Mouse (Mus musculus) frontal cortex, adult (tissue): Measurements from ENCODE around the gene Zfp296.
A peak's percentile ranks its signal among the peaks of the same experiment; 100 is the strongest.
"Not testable (repeated sequence)": the region's sequence is repeated elsewhere in the genome, so short reads cannot be mapped to it uniquely, and the experiment has no call there.

Experiments used
- ATAC-seq: cut with Nextera tagmentation; 2 replicates; pipeline ENCODE4 v1.9.2; 2017; ENCODE audit warnings: mild to moderate bottlenecking, moderate library complexity, mixed read lengths; ENCODE audit not compliant: low TSS enrichment

Gene Zfp296

DNA sequence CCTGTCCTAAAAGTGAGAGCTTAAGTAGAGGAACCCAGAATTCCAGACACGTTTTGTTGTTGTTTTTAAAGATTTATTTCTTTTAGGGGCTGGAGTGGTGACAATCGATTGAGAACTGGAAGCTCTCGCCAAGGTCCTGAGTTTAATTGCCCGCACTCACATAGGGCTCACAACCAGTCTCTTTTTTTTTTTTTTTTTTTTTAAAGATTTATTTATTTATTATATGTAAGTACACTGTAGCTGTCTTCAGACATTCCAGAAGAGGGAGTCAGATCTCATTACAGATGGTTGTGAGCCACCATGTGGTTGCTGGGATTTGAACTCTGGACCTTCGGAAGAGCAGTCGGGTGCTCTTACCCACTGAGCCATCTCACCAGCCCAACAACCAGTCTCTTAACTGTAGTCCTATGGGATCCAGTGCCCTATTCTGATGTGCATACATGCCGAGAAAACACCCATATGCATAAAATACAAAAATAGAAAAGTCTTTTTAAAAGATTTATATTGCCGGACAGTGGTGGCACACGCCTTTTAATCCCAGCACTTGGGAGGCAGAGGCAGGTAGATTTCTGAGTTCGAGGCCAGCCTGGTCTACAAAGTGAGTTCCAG is 27.6 kb downstream of the Zfp296 start:
- not testable (repeated sequence) for ATAC-seq

DNA sequence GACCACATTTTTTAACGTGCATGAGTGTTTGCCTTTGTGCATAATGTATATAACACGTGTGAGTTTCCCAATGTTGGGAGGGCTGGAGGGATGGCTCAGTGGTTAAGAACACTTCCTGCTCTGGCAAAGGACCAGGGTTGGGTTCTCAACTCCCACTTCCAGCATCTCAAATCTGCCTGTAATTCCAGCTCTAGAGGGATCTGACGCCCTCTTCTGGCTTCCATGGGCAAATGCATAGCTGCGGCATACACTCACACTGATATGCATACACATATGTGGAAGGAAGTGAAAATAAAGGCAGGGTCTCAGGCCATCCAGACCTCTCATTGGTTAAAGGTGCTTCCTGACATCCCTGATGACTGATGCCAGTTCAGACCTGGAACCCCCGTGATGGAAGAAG is 30.2 kb downstream of the Zfp296 start:
- no peak for ATAC-seq

DNA sequence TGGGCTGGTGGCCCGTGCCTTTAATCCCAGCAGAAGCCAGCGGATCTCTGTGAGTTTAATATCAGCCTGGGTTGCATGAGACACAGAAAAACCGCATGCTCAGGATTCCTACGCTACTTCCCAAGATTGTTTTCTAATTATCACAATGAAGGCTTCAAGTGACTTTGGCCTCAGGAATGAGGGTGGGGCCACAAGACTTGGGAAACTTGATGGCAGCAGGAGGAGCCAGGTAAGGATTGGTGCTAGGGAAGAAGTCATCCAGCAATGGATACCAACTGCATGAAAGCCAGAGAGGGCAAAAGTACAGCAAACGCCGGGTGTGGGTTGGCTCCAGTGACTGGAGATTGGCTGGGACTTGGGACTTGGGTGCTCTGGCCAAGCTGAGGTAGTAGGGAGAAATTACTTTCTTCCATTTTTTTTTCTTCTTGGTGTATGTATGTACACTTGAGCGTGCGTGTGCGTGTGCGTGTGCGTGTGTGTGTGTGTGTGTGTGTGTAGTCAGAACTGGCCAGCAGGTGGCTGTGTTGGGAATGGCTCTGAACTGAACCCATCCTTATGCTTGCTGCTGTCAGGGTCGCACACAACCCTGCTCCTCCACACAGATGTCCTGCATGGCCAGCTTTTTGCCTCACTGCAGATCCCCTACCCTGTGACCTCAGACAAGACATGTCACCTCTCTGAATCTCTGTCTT is 32.7 kb downstream of the Zfp296 start:
- ATAC-seq = no peak

DNA sequence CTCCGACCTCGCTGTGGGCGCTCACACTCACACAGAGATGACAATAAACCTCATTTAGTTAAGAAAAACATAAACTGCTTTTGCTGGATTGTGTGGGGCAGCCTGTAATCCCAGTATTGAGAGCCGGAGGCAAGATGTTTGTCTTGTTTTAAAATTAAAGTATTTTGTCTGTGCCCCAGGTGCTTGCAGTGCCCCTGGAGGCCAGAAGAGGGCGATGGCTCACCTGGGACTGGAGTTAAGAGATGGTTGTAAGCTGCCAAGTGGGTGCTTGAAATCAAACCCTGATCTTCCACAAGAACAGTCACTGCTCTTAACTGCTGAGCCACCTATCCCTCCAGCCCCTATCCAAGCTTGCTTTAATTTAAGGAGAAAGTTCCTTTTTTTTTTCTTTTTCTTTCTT is 33.9 kb downstream of the Zfp296 start:
- ATAC-seq = no peak

DNA sequence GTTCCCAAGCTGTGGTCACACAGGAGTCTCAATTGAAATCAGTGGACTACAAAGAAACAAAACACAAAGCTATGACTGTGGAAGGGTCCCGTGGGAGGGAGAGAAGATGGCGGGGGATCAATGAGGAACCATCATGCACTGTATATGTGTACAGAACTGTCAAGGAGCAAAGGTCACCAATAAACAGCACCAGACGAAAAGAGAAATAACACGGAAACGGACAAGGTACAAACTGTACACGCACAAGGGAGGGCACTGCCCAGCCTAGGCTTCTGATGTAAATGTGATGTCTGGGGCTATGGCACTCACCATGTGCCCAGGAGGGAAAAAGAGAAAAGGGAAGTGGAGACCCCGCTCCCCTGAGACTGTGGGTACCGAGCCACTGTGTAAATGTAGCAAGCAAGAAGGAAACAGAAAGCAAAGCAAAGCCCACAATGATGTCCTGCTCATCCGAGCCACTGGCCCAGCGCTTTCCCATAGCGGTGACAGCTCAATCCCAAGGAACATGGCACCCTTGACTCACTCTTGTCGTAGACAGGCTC is 38.0 kb downstream of the Zfp296 start:
- no peak for ATAC-seq

DNA sequence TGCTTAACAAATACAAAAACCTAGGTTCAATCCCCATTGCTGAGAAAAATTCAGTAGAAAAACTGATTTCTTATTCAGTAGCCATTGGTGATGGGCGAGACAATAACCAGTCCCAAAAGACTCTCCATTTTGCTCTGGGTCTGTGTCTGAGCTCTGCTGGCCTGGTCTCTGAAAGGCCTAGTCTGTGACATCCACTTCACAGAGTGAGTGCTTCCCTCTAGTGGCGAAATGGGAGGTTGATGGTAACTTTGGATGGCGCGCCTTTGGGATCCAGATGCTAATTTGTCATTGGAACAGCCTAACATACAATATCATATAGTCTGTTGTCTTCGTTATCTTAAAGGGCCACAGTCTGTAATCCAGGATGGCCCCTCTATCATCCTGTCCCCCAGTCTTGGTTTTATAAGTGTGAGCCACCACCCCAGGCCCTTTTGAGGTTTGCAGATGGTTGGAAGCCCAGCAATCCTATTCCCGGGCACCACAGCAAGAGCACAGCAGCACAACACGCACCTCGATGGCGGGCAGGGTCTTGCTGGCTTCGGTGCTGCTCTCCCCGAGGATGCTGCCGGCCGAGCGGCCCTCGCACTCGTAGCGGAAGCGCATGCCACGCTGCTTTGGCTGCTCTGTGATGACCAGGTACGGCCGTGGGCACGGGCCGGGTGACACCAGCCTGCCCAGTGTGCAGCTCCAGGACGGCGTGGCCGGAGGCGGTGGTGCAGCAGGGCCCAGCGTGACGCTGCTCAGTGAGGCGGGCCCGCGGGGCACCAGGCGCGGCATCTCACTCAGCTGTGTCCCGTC is 42.1 kb downstream of the Zfp296 start:
- peak; percentile 82 for ATAC-seq

DNA sequence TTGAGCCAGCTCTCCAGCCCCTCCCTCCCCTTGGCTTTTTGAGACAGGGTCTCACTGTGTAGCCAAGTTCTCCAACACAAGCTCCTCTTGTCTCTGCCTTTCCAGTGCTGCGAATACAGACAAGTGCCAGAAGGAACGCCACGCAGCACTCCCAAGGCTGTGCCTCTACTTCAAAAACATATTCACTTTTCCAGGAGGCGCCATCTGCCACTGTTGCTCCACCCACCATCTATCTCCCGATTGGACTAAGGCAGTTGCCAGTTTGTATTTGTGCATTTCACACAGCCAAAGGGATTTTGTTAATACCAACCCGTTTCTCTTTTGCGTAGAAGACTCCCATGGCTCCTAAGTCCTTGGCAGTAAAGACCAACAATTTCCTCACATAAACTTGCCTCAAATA is 43.7 kb downstream of the Zfp296 start:
- ATAC-seq = peak; percentile 79

DNA sequence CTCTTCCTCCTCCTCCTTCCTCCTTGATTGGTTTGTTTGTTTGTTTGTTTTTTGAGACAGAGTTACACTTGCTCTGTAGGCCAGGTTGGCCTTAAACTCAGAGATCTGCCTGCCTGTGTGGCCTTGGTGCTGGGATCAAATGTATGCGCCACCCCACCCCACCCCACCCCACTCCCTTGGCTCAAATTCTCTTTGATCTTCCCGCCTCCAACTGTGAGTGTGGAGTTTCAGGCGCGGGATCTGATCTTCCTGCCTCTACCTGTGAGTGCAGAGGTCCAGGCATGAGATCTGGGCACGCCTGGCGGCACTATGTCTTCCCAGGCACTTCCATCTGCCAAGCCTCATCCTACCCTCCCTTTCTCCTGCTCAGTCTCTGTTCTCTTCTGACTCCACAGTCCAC is 45.2 kb downstream of the Zfp296 start:
- no peak for ATAC-seq

DNA sequence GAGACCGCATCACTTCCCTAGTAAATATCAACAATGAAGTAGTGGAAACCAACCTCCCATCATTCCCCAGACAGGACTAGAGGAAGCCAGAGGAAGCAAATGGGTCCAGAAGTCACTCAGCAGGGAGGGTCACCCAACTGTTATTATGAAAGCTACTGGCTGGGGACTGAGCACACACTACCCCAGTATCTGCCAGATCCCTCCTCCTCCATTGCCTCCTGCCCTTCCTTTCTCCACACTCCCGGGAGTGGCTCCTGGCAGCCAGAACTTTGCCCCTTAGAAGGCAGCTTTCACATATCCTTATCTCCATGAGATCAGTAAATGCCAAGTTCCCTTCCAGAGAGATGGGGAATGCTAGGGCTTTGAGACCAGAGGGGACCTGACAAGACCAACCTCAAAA is 46.3 kb downstream of the Zfp296 start:
- no peak for ATAC-seq

DNA sequence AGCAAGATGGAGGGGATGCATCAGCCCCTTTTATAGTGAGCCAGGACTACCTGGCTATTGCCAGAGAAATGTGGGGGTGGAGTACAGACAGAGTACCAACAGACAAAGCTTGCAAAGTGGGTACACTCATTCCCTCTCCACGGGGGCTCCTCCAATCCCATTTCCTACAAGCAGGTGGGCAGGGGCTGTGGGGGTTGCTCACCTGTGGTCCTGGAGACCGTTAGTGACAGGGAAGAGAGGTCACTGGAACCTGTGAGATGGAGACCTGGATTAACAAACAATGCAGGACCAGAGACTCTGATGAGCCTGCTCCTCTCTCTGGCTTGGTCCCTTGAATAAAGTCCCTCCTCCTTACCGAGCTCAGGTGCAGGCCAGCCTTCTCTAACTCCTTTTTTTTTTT is 50.6 kb downstream of the Zfp296 start:
- ATAC-seq = no peak

DNA sequence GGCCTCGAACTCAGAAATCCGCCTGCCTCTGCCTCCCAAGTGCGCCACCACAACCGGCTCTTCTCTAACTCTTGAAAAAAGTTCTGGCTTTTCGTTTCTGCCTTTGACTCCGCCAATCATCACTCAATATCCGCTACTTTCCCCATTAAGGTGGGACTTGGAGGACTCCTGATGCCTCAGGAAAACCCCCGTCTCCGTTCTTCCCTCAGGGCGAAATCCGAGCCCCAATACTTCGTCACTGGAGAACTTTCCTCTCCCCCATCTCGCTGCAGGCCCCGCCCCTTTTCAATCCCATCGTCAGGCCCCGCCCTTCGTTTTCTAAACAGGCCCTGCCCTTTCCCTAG is 51.1 kb downstream of the Zfp296 start:
- no peak for ATAC-seq

DNA sequence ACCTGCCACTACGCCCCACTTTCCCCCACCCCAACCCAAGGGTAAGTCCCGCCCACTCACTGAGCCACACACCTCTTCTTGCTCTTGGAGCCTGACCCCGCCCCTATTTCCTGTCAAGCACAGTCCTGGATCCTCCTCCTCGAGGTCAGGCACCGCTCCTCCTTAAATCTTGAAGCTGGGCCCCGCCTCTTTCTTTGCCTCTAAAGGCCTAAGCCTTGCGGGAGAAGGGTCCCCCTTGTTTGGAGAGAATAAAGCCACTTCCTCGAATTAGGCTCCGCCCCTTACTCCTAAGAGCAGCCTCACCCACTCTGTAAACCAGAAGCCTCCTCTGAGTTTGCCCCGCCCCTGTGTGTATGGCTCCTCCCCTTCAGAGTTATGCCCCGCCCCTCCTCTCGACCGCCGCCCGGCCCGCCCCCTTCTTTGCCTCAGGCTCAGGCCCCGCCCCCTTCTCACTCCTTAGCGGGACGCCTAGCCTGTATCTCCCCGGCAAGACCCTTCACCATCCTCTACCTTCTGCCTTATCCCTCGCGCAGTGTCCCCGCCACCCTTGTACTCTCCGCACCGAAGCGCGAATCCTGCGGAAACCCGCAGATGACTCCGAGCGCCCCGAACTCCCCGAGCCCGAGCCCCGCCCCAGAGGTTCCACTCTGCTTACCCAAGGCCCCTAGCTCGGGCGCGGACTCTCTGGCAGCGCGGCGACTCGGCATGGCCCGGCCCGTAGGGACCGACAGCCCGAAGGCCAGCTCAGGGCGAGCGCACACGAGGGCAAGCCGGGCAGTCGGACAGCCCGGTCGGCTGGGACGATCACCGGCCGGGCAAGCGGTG is 51.7 kb downstream of the Zfp296 start:
- peak; percentile 59 for ATAC-seq

DNA sequence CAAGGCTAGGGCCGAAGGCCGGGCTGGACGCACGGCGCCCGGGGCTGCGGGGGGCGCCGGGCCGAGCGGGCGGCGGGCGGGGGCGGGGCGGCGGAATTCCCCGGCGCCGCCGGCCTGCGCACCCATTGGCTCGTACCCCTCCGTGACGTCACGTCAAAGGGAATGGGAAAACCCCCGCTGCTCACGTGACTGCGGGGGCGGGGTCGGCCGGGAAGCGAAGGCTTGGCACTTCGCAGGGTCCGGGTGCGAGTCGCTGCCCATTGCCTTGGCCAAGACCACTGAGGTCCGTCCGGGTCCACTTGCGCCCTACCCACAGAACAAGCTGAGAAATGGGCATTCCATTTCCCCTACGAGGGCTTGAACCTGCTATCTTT is 52.3 kb downstream of the Zfp296 start, which contains the start of gene Relb:
Relb (minus strand) TSS at position 78 of the 374 bp plus-strand sequence.
- ATAC-seq = peak; percentile 8
